Mouse (Mus musculus) megakaryocyte-erythroid progenitor cell, adult 5-6 weeks (primary cell): Measurements from ENCODE around the gene Pex7. TPM values are rescaled to one million over a fixed set of nuclear protein-coding genes. Genes with fewer than 3 reads are reported as not detected.

Experiments used
- ATAC-seq: replicated peaks from 2 replicates; pipeline ENCODE4 v1.8.0; 2016; ENCODE audit warnings: mild to moderate bottlenecking, inconsistent platforms; ENCODE audit not compliant: severe bottlenecking, poor library complexity, low FRiP score, low TSS enrichment
- total RNA-seq, 2 experiments: library from RNA; stranded (forward) in 1 of 2; stranded (reverse) in 1 of 2; fragments of 200-1000, 215-1000 nt in 1 of 2; fragments of >200 nt in 1 of 2; fragmentation: Nextera tagmentation in 1 of 2; gene quantifications; 2 replicates each; pipeline ENCODE4 v1.2.3; 2014 to 2017

The Pex7 gene
- total RNA-seq, 2 experiments from 2014 or later, result 16.0 to 21.9 TPM

GRCm38 (mm10) chr10:19889908-19890307 lies 17.6 kb downstream of the Pex7 start:
- no peak for ATAC-seq

GRCm38 (mm10) chr10:19886249-19886648 lies 21.2 kb downstream of the Pex7 start:
- peak; percentile 96 for ATAC-seq

GRCm38 (mm10) chr10:19884409-19884808 lies 23.1 kb downstream of the Pex7 start:
- no peak for ATAC-seq

GRCm38 (mm10) chr10:19880437-19880836 lies 27.1 kb downstream of the Pex7 start:
- no peak for ATAC-seq

- no peak for ATAC-seq
Observed at GRCm38 (mm10) chr10:19879161-19879560, 28.3 kb downstream of the Pex7 start.

- peak; percentile 75 for ATAC-seq
Observed at GRCm38 (mm10) chr10:19877679-19878078, 29.8 kb downstream of the Pex7 start.

- ATAC-seq, result peak; percentile 12
Observed at GRCm38 (mm10) chr10:19877257-19877656, 30.2 kb downstream of the Pex7 start.

GRCm38 (mm10) chr10:19876669-19877068 lies 30.8 kb downstream of the Pex7 start:
- ATAC-seq, result no peak

GRCm38 (mm10) chr10:19875346-19875745 lies 32.1 kb downstream of the Pex7 start:
- no peak for ATAC-seq

GRCm38 (mm10) chr10:19855597-19856306 lies 51.7 kb downstream of the Pex7 start:
- ATAC-seq, result peak; percentile 72

- ATAC-seq, result no peak
Observed at GRCm38 (mm10) chr10:19853609-19854008, 53.9 kb downstream of the Pex7 start.

- no peak for ATAC-seq
Observed at GRCm38 (mm10) chr10:19852776-19853175, 54.7 kb downstream of the Pex7 start.

GRCm38 (mm10) chr10:19850998-19851691 lies 56.3 kb downstream of the Pex7 start, which contains the start of gene Slc35d3:
Gene Slc35d3, minus strand, starts transcription at chr10:19851459.
- no peak for ATAC-seq

GRCm38 (mm10) chr10:19850544-19850997 lies 56.9 kb downstream of the Pex7 start:
- ATAC-seq, result 0 out of 2 replicates have a peak, but pooled peaks have one; percentile 28

GRCm38 (mm10) chr10:19849771-19850365 lies 57.6 kb downstream of the Pex7 start:
- ATAC-seq, result no peak

GRCm38 (mm10) chr10:19848928-19849770 lies 58.3 kb downstream of the Pex7 start:
- ATAC-seq, result no peak

GRCm38 (mm10) chr10:19839836-19840235 lies 67.7 kb downstream of the Pex7 start:
- no peak for ATAC-seq

- ATAC-seq, result no peak
Observed at GRCm38 (mm10) chr10:19835887-19836710, 71.4 kb downstream of the Pex7 start.

GRCm38 (mm10) chr10:19834222-19834621 lies 73.3 kb downstream of the Pex7 start:
- no peak for ATAC-seq
